Mouse (Mus musculus) monocyte, adult 5-6 weeks (primary cell): Measurements from ENCODE around the gene Rad54l. TPM values are rescaled to one million over a fixed set of nuclear protein-coding genes. Genes with fewer than 3 reads are reported as not detected.

Experiments used
- total RNA-seq: library from RNA; stranded (forward); fragments of 200-1000, 200-491, 200-594 nt; gene quantifications from 3 replicates; pipeline ENCODE4 v1.2.3, GENCODE M21; 2017

Gene Rad54l
- total RNA-seq, 1 experiment from 2014 or later = 2.1 TPM

Other genes with a start within 250 kb of the Rad54l start
- gene Kncn, start 239.3 kb downstream of the Rad54l start, total RNA-seq = not detected in 3 replicates
- gene 6430628N08Rik, start 233.0 kb downstream of the Rad54l start, total RNA-seq = not detected in 3 replicates
- not detected in 3 replicates for gene Dmbx1, start 183.8 kb downstream of the Rad54l start, total RNA-seq
- 5.3 to 9.1 TPM (median 6.8 TPM) in 3 replicates for gene Faah, start 105.8 kb downstream of the Rad54l start, total RNA-seq
- gene Nsun4, start 69.8 kb downstream of the Rad54l start, total RNA-seq = 19.5 to 41.1 TPM (median 19.5 TPM) in 3 replicates
- gene Uqcrh, start 48.6 kb downstream of the Rad54l start, total RNA-seq = 438 to 562 TPM (median 516 TPM) in 3 replicates
- gene Lrrc41, start 48.4 kb downstream of the Rad54l start, total RNA-seq = 5.2 to 13.2 TPM (median 8.6 TPM) in 3 replicates
- 10.0 to 24.0 TPM (median 12.7 TPM) in 3 replicates for gene Pomgnt1, start 150 bp upstream of the Rad54l start, total RNA-seq
- gene Lurap1, start 27.6 kb upstream of the Rad54l start, total RNA-seq = 0.19 TPM in 1 of 3 replicates, not detected in the others
- not detected in 3 replicates for gene Tspan1, start 43.9 kb upstream of the Rad54l start, total RNA-seq
- not detected in 3 replicates for gene 1700042G07Rik, start 49.7 kb upstream of the Rad54l start, total RNA-seq
- gene Gm49337, start 49.7 kb upstream of the Rad54l start, total RNA-seq = 0.76 TPM in 1 of 3 replicates, not detected in the others
- gene Pik3r3, start 97.9 kb upstream of the Rad54l start, total RNA-seq = 0.87 to 2.9 TPM in 2 of 3 replicates, not detected in the other